Mouse (Mus musculus): ENCODE results near the gene Uncx. TPM values are rescaled to one million over a fixed set of nuclear protein-coding genes. Genes with fewer than 3 reads are reported as not detected.
A peak's percentile ranks its signal among the peaks of the same experiment; 100 is the strongest.

Uncx gene
- 0.08 TPM in 1 of 2 replicates, not detected in the other for polyA plus RNA-seq (2015; fragmentation: Nextera tagmentation; extraction: Ambion mirVana)

DNA sequence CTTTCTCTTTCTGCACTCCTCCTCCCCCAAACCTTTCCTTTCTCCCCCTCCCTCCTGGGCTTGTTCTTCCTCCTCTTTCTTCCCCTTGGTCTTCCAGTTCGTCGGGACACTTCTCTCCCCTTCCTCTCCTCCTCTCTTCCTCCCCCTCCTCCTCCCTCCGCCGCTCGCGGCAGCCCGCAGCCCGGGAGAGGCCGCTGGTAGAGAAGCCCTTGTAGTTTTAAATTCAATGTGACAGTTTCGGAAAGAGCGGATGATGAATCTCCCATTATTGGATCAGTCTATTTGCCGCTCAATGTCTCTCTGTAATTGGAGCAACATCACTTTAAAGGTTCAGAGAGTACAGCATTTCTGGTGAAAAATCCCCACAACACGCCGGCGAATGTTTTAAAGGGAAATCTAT lies at the start of gene Uncx:
Gene Uncx, plus strand, starts transcription at position 281 of the 400 bp plus-strand sequence.
- Histone ChIP-seq H3K4me3 (replicated peaks) (peak within 1 kb of the TSS; percentile 22; the same call in 1 of the 2 replicates), H3K27me3 (replicated peaks) (peaks cover 89% of the 10 kb centered on the region), H3K4me2 (peak within 1 kb of the TSS; percentile 46), H3K9me3 (no peaks in the 10 kb centered on the region), H3K36me3 (no peaks in the 10 kb centered on the region), H3K9ac (no peak within 1 kb of the TSS), H3K4me1 (peaks cover 12% of the 10 kb centered on the region), H3K27ac (no peak within 1 kb of the TSS)
- no peak for ATAC-seq (ENCODE audit: insufficient read depth, low FRiP score, low read depth)
- WGBS = under 1% methylated on average over 15 of the region's 15 CpGs

DNA sequence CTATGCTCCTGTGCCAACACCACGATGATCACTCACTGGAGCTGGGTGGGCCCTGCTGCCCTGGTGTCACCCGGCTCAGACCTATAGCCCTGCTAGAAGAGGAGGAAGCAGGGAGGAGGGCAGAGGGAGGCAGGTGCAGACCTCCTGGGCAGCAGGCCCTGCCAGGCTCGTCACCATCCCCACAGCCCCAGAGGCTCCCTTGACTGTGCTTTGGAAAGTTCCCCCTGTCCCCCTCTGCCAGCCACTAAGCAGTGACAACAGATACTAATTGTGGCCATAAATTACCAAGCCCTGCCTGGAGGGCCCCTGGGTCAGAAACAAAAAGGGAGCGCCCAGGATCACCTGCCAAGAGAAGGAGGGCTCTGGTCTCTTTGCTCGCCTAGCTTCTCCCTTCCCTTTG lies 49.6 kb upstream of the Uncx start:
- H3K36me3 ChIP-seq = no peaks in the 10 kb centered on the region
- no peaks in the 10 kb centered on the region for H3K9me3 ChIP-seq
- 56% methylated on average over 5 of the region's 5 CpGs for WGBS
- no peak overlapping the region for H3K27ac ChIP-seq
- H3K4me2 ChIP-seq = no peak overlapping the region
- H3K4me3 ChIP-seq (replicated peaks) = no peak overlapping the region
- no peak overlapping the region for H3K9ac ChIP-seq
- no peak for ATAC-seq (ENCODE audit: insufficient read depth, low FRiP score, low read depth)
- H3K27me3 ChIP-seq (replicated peaks) = peaks cover 13% of the 10 kb centered on the region; the same call in 1 of the 2 replicates
- no peaks in the 10 kb centered on the region for H3K4me1 ChIP-seq

DNA sequence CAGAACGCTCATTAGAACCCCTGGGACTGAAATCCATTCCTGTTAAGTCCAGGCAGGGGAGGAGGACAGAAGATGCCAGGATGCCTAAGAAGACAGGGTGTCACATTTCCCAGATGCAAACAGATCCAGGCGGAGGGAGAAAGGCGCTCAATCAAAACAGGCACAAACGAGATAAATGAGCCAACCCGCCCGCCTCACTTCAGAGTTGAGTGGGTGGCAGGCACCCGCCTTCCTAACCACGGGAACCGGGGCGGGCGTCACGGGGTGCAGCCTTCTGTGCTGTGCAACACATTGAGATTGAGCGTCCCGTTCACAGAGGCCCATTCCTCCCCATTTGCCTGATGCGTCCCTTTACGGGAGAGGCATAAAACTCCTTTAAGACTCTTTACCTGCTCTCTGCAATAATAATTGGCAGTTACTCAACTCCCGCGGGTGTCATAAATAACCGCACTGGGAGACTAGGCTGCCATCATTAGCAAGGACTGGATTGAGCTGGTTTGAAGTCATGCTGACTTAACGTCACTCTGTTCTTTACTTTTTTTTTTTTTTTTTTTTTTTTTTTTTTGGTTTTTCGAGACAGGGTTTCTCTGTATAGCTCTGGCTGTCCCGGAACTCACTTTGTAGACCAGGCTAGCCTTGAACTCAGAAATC lies 48.1 kb upstream of the Uncx start:
- no peaks in the 10 kb centered on the region for H3K4me1 ChIP-seq
- 32% methylated on average over 22 of the region's 22 CpGs for WGBS
- no peak for ATAC-seq (ENCODE audit: insufficient read depth, low FRiP score, low read depth)
- H3K36me3 ChIP-seq = no peaks in the 10 kb centered on the region
- H3K4me2 ChIP-seq = no peak overlapping the region
- no peak overlapping the region for H3K9ac ChIP-seq
- no peak overlapping the region for H3K4me3 ChIP-seq (replicated peaks)
- peaks cover 13% of the 10 kb centered on the region; the same call in 1 of the 2 replicates for H3K27me3 ChIP-seq (replicated peaks)
- no peak overlapping the region for H3K27ac ChIP-seq
- no peaks in the 10 kb centered on the region for H3K9me3 ChIP-seq

DNA sequence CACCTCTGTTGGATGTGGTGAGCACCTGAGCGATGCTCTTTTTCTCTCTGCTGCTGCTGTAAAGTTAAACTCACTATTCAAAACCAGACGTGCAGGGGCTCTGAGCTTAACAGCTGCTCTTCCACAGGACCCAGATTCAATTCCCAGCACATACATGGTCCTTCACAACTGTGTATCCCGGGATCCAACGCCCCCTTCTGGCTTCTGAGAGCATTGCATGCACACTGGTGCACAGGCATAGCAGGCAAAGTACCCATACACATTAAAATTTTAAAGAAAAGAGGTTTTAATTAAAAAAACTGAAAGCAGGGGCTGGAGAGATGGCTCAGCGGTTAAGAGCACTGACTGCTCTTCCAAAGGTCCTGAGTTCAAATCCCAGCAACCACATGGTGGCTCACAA lies 46.4 kb upstream of the Uncx start:
- no peak for ATAC-seq (ENCODE audit: insufficient read depth, low FRiP score, low read depth)
- 51% methylated on average over 5 of the region's 5 CpGs for WGBS
- Histone ChIP-seq H3K4me3 (replicated peaks) (no peak overlapping the region), H3K4me1 (no peaks in the 10 kb centered on the region), H3K27ac (no peak overlapping the region), H3K4me2 (no peak overlapping the region), H3K36me3 (no peaks in the 10 kb centered on the region), H3K9me3 (no peaks in the 10 kb centered on the region), H3K27me3 (replicated peaks) (peaks cover 13% of the 10 kb centered on the region; the same call in 1 of the 2 replicates), H3K9ac (no peak overlapping the region)

DNA sequence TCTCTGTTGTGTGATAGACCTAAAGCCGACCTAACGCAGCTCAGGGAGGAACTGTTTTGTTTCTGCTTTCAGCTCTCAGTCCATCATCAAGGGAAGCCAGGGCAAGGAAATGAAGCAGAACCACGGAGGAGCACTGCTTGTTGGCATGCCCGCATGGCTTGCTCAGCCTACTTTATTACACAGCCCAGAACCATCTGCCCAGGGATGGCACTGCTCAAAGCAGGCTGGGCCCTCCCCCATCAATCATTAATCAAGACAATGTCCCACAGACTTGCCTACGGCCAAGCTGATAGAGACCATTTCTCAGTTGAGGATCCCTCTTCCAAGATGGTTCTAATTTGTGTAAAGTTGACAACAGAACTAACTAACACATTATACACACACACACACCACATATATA lies 44.5 kb upstream of the Uncx start:
- H3K4me2 ChIP-seq = no peak overlapping the region
- no peak overlapping the region for H3K27ac ChIP-seq
- no peak overlapping the region for H3K4me3 ChIP-seq (replicated peaks)
- H3K27me3 ChIP-seq (replicated peaks) = peaks cover 8% of the 10 kb centered on the region; the same call in 1 of the 2 replicates
- no peak overlapping the region for H3K9ac ChIP-seq
- WGBS = 41% methylated on average over 5 of the region's 5 CpGs
- H3K4me1 ChIP-seq = no peaks in the 10 kb centered on the region
- H3K36me3 ChIP-seq = no peaks in the 10 kb centered on the region
- H3K9me3 ChIP-seq = no peaks in the 10 kb centered on the region
- ATAC-seq (ENCODE audit: insufficient read depth, low FRiP score, low read depth) = no peak

DNA sequence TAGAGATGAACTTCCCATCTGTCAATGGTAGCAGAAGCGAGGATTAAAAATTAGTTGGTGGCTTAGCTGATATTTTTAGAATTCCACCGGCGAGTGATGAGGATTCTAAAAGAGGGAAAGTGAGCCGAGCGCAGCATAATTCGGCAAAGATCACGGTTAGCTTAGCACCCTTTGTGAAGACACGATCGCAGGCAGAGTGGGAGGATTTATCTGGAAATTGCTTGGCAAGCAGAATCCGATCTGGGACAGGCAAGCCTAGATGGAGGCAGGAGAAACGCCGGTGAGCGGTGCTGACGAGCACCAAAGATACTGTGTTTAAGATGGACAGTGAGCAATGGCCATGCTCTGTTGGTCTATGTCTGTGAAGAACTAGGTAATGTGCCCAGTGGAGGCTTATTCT lies 41.0 kb upstream of the Uncx start:
- Histone ChIP-seq H3K4me1 (no peaks in the 10 kb centered on the region), H3K4me3 (replicated peaks) (no peak overlapping the region), H3K4me2 (no peak overlapping the region), H3K36me3 (no peaks in the 10 kb centered on the region), H3K9me3 (no peaks in the 10 kb centered on the region), H3K27ac (no peak overlapping the region), H3K9ac (no peak overlapping the region), H3K27me3 (replicated peaks) (peaks cover 3% of the 10 kb centered on the region; the same call in 1 of the 2 replicates)
- ATAC-seq (ENCODE audit: insufficient read depth, low FRiP score, low read depth) = no peak
- WGBS = 79% methylated on average over 14 of the region's 14 CpGs

DNA sequence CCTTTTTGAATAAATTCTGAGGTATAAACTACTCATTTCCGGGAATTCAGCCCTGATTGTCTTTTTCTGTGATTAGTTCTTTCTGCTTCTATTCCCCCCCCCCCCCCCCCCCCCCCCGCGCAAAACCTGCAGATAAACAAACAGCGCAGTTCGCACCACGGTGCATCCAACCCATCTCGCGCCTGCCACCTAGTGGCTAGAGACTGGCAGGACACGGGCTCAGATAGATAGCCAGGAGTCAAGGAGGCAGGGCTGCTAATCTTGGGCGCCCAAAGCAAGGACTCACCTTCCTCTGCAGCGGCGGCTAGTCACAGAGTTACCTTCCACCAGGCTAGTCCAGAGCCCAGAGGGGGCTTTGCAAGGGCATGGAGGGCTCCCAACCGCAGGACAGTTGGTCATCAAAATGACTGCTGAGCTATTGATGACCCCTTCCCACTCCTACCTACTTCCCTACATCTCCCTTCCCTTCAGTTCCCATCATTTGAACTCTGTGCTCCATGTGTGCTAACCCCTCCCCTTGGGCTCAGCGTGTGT lies 38.2 kb upstream of the Uncx start:
- peaks cover 6% of the 10 kb centered on the region; the same call in 1 of the 2 replicates for H3K27me3 ChIP-seq (replicated peaks)
- H3K4me3 ChIP-seq (replicated peaks) = no peak overlapping the region
- 6% methylated on average over 12 of the region's 14 CpGs for WGBS
- H3K9me3 ChIP-seq = no peaks in the 10 kb centered on the region
- no peak overlapping the region for H3K4me2 ChIP-seq
- H3K9ac ChIP-seq = no peak overlapping the region
- H3K27ac ChIP-seq = no peak overlapping the region
- ATAC-seq (ENCODE audit: insufficient read depth, low FRiP score, low read depth) = no peak
- H3K36me3 ChIP-seq = no peaks in the 10 kb centered on the region
- no peaks in the 10 kb centered on the region for H3K4me1 ChIP-seq

DNA sequence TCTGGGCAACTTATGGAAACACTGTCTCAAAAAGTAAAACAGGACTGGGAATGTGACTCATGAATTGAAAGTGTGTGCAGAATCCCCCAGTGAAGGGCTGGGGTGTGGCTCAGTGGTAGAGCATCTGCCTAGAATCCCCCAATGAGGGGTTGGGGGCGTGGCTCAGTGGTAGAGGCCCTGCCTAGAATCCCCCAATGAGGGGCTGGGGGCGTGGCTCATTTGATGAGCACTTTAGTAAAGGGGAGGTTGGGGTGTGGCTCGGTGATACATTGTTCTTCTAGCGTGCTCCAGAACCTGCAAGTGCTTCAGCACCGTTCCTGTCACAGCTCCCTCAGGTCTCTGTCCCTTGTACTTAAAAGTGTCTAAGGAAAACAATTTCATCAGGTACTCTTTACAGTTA lies 37.1 kb upstream of the Uncx start:
- no peaks in the 10 kb centered on the region for H3K9me3 ChIP-seq
- peaks cover 9% of the 10 kb centered on the region; the same call in 1 of the 2 replicates for H3K27me3 ChIP-seq (replicated peaks)
- no peak overlapping the region for H3K4me3 ChIP-seq (replicated peaks)
- no peak for ATAC-seq (ENCODE audit: insufficient read depth, low FRiP score, low read depth)
- no peaks in the 10 kb centered on the region for H3K36me3 ChIP-seq
- H3K4me1 ChIP-seq = no peaks in the 10 kb centered on the region
- H3K27ac ChIP-seq = no peak overlapping the region
- no peak overlapping the region for H3K9ac ChIP-seq
- H3K4me2 ChIP-seq = no peak overlapping the region
- 15% methylated on average over 5 of the region's 5 CpGs for WGBS

DNA sequence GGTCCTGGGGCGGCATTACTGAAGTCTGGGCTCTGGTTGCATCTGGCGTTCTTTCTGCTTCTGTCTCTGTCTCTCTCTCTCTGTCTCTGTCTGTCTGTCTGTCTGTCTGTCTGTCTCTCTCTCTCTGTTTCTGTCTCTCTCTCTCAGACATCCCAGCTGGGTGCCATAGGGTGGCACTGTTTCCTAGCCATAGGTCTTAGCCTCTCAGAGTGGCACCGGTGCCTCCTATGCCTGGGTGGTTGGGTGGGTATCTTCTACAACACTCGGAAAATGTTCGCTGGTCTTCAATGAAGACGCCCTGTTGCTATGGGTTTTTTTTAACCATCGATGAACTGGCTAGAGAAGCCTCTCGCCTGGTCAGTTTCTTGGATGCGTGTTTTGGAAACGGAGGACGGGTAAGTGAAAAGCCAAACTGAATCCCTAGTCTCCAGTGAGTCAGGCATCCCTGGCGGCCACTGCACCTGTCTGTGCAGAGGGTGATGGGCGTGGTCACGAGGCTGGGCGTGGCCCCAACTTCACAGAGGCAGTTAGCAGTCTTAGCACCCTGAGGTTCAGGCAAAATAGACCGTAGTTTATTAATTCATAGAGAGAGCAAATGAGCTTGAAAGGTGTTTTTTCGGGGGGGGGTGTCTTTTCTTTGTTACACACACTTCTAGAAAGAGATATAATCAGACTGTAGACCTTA lies 32.5 kb upstream of the Uncx start:
- Histone ChIP-seq H3K36me3 (no peaks in the 10 kb centered on the region), H3K27me3 (replicated peaks) (peaks cover 5% of the 10 kb centered on the region; the same call in 1 of the 2 replicates), H3K9me3 (no peaks in the 10 kb centered on the region), H3K9ac (no peak overlapping the region), H3K4me1 (no peaks in the 10 kb centered on the region), H3K27ac (no peak overlapping the region), H3K4me2 (no peak overlapping the region), H3K4me3 (replicated peaks) (no peak overlapping the region)
- no peak for ATAC-seq (ENCODE audit: insufficient read depth, low FRiP score, low read depth)
- 18% methylated on average over 17 of the region's 17 CpGs for WGBS

DNA sequence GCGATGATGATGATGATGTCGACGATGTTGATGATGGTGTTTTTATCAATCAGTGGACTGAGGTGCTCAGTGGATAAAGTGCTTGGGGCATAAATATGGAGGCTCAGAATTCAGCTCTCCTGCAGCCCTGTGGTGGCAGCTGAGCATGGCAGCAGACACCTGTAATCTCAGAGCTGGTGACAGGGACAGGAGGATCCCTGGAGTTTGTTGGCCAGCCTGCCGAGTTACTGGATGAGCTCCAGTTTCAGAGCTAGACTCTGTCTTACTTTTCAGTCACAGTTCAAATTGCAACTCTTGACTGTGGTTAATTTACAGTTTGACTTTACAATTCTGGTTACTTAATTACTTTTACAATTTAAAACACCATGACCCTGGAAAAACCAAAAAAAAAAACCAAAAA lies 31.1 kb upstream of the Uncx start:
- Histone ChIP-seq H3K36me3 (no peaks in the 10 kb centered on the region), H3K9ac (no peak overlapping the region), H3K27me3 (replicated peaks) (peaks cover 5% of the 10 kb centered on the region; the same call in 1 of the 2 replicates), H3K4me3 (replicated peaks) (no peak overlapping the region), H3K27ac (no peak overlapping the region), H3K4me1 (0 out of 2 replicates have a peak, but pooled peaks cover 5% of the 10 kb centered on the region), H3K4me2 (no peak overlapping the region), H3K9me3 (no peaks in the 10 kb centered on the region)
- ATAC-seq (ENCODE audit: insufficient read depth, low FRiP score, low read depth) = no peak
- 86% methylated on average over 4 of the region's 4 CpGs for WGBS

DNA sequence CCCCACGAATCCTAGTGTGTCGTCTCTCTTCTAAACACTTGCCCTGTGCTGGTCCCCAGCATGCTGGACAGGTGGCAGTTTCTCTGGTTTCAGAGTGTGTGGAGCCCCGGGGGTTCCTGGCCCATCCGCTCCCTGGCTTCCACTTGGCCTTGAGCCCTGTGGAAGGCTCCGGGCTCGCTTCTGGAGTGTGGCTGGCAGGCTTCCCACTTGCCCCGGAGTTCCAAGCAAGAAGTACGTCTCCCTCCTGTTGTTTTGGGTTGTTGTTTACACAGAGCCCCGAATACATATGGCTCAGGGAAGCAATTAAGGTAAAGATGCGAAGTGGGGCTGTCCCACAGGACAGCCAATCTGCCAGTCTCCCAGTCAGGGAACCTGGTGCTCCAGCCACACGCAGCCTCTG lies 27.0 kb upstream of the Uncx start:
- H3K27me3 ChIP-seq (replicated peaks) = no peaks in the 10 kb centered on the region
- H3K4me2 ChIP-seq = no peak overlapping the region
- H3K9ac ChIP-seq = no peak overlapping the region
- H3K4me1 ChIP-seq = 0 out of 2 replicates have a peak, but pooled peaks cover 5% of the 10 kb centered on the region
- ATAC-seq (ENCODE audit: insufficient read depth, low FRiP score, low read depth) = no peak
- no peaks in the 10 kb centered on the region for H3K9me3 ChIP-seq
- no peak overlapping the region for H3K27ac ChIP-seq
- H3K36me3 ChIP-seq = no peaks in the 10 kb centered on the region
- no peak overlapping the region for H3K4me3 ChIP-seq (replicated peaks)
- 24% methylated on average over 11 of the region's 11 CpGs for WGBS

Measured in stomach, embryonic 15.5 days (tissue).